Mouse (Mus musculus) induced T-regulatory cell, adult 2 months (primary cell): ENCODE data around the gene Acly.
"Not testable (repeated sequence)": the region's sequence is repeated elsewhere in the genome, so short reads cannot be mapped to it uniquely, and the experiment has no call there.

ENCODE experiments used
- DNase-seq: peaks from one replicate; pipeline ENCODE4 v3.0.0-alpha.2; 2012; ENCODE audit warnings: low read depth

The Acly gene

GRCm38 (mm10) chr11:100545746-100546085 is 17.9 kb upstream of the Acly start:
- no peak for DNase-seq

GRCm38 (mm10) chr11:100544832-100545745 is 17.3 kb upstream of the Acly start, which contains the start of gene Ttc25:
Ttc25 (plus strand) TSS chr11:100545607.
- peak; percentile 92 for DNase-seq

GRCm38 (mm10) chr11:100541577-100541976 is 13.8 kb upstream of the Acly start:
- no peak for DNase-seq

GRCm38 (mm10) chr11:100540966-100541365 is 13.2 kb upstream of the Acly start:
- no peak for DNase-seq

- DNase-seq, result no peak
Measured at GRCm38 (mm10) chr11:100536466-100536865, 8.7 kb upstream of the Acly start.

GRCm38 (mm10) chr11:100535996-100536395 is 8.2 kb upstream of the Acly start:
- no peak for DNase-seq

GRCm38 (mm10) chr11:100534821-100535220 is 7.0 kb upstream of the Acly start:
- DNase-seq, result not testable (repeated sequence)

GRCm38 (mm10) chr11:100534411-100534810 is 6.6 kb upstream of the Acly start:
- not testable (repeated sequence) for DNase-seq

- DNase-seq, result no peak
Measured at GRCm38 (mm10) chr11:100533871-100534270, 6.1 kb upstream of the Acly start.

- DNase-seq, result no peak
Measured at GRCm38 (mm10) chr11:100528375-100529165, 770 bp upstream of the Acly start.

GRCm38 (mm10) chr11:100527066-100527457 is 738 bp downstream of the Acly start:
- DNase-seq, result no peak

- DNase-seq, result no peak
Measured at GRCm38 (mm10) chr11:100526052-100526816, 1.6 kb downstream of the Acly start.

GRCm38 (mm10) chr11:100524987-100525630 is 2.7 kb downstream of the Acly start:
- DNase-seq, result no peak

- DNase-seq, result no peak
Measured at GRCm38 (mm10) chr11:100524358-100524757, 3.4 kb downstream of the Acly start.

- DNase-seq, result no peak
Measured at GRCm38 (mm10) chr11:100520838-100521237, 7.0 kb downstream of the Acly start.

- no peak for DNase-seq
Measured at GRCm38 (mm10) chr11:100519188-100519587, 8.6 kb downstream of the Acly start.

GRCm38 (mm10) chr11:100518188-100518591 is 9.6 kb downstream of the Acly start:
- no peak for DNase-seq

GRCm38 (mm10) chr11:100516291-100516690 is 11.5 kb downstream of the Acly start:
- no peak for DNase-seq

- no peak for DNase-seq
Measured at GRCm38 (mm10) chr11:100515789-100516188, 12.0 kb downstream of the Acly start.

GRCm38 (mm10) chr11:100515061-100515460 is 12.7 kb downstream of the Acly start:
- DNase-seq, result no peak

- DNase-seq, result no peak
Measured at GRCm38 (mm10) chr11:100513716-100514115, 14.1 kb downstream of the Acly start.

GRCm38 (mm10) chr11:100512384-100512783 is 15.4 kb downstream of the Acly start:
- DNase-seq, result no peak
